Mouse (Mus musculus): Measurements from ENCODE around the gene 1810024B03Rik.
"Not testable (repeated sequence)": the region's sequence is repeated elsewhere in the genome, so short reads cannot be mapped to it uniquely, and the experiment has no call there.

The 1810024B03Rik gene

GRCm38 (mm10) chr2:127207547-127208451, at the start of gene 1810024B03Rik, which contains the start of gene Snrnp200:
Gene 1810024B03Rik (minus strand): TSS chr2:127208280.
Gene Snrnp200 (plus strand): TSS chr2:127208386.
- peak; percentile 97 for DNase-seq

GRCm38 (mm10) chr2:127255294-127255693, 47.2 kb upstream of the 1810024B03Rik start:
- no peak for DNase-seq

- DNase-seq, result no peak
Observed at GRCm38 (mm10) chr2:127254604-127255134, 46.6 kb upstream of the 1810024B03Rik start.

GRCm38 (mm10) chr2:127252787-127253186, 44.7 kb upstream of the 1810024B03Rik start:
- no peak for DNase-seq

- DNase-seq, result no peak
Observed at GRCm38 (mm10) chr2:127251880-127252527, 43.9 kb upstream of the 1810024B03Rik start.

GRCm38 (mm10) chr2:127251457-127251856, 43.4 kb upstream of the 1810024B03Rik start:
- no peak for DNase-seq

- DNase-seq, result no peak
Observed at GRCm38 (mm10) chr2:127250291-127251008, 42.4 kb upstream of the 1810024B03Rik start.

GRCm38 (mm10) chr2:127248334-127249004, 40.4 kb upstream of the 1810024B03Rik start:
- peak; percentile 15 for DNase-seq

GRCm38 (mm10) chr2:127247592-127248333, 39.7 kb upstream of the 1810024B03Rik start, which contains the start of the genes Ciao1 and Tmem127:
Gene Ciao1 (minus strand): TSS chr2:127247816.
Gene Tmem127 (plus strand): TSS chr2:127247908.
- DNase-seq, result peak; percentile 99

GRCm38 (mm10) chr2:127240065-127240464, 32.0 kb upstream of the 1810024B03Rik start:
- DNase-seq, result no peak

GRCm38 (mm10) chr2:127237897-127238610, 30.0 kb upstream of the 1810024B03Rik start:
- peak; percentile 22 for DNase-seq

- no peak for DNase-seq
Observed at GRCm38 (mm10) chr2:127225261-127225660, 17.2 kb upstream of the 1810024B03Rik start.

GRCm38 (mm10) chr2:127217746-127218145, 9.7 kb upstream of the 1810024B03Rik start:
- DNase-seq, result no peak

- DNase-seq, result no peak
Observed at GRCm38 (mm10) chr2:127210701-127211100, 2.6 kb upstream of the 1810024B03Rik start.

- no peak for DNase-seq
Observed at GRCm38 (mm10) chr2:127208452-127208769, 331 bp upstream of the 1810024B03Rik start.

- no peak for DNase-seq
Observed at GRCm38 (mm10) chr2:127206916-127207315, 1.2 kb downstream of the 1810024B03Rik start.

GRCm38 (mm10) chr2:127205936-127206335, 2.1 kb downstream of the 1810024B03Rik start:
- DNase-seq, result not testable (repeated sequence)

GRCm38 (mm10) chr2:127204932-127205331, 3.1 kb downstream of the 1810024B03Rik start:
- DNase-seq, result peak; percentile 68

- DNase-seq, result no peak
Observed at GRCm38 (mm10) chr2:127189574-127189973, 18.5 kb downstream of the 1810024B03Rik start.

- peak; percentile 93 for DNase-seq
Observed at GRCm38 (mm10) chr2:127182598-127183381, 25.3 kb downstream of the 1810024B03Rik start.
